Mouse (Mus musculus): ENCODE results near the gene Bax.

DNA sequence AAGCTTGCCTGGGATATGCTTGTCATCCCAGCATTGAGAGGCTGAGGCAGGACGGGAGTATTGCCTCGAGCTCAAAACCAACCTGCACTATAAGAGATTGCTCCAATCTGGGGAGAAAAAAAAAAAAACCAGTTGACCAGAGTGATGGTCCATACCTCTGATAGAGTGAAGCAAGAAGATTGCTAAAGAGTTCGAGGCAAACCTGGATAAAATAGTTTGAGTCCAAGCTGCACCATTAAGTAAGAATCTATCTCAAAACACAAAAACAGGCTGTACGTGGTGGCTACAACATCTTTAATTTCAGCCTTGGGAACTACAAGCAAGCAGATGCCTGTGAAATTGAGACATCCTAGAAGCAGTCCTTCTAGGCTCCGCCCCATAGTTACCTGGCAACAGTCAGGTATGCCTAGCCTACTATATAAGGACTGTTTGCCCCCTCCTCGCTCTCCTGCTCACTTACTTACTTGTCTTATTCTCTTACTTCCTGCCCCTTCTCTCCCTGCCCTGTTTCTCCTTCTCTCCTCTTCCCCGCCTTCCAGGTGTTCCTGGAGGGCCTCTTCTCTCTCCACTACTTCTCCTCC is 482 bp upstream of the Bax start:
- TF ChIP-seq POLR2A (IDR thresholded peaks at IDR 0.05; ENCODE audit: low read depth, low read length), result no peak
- TF ChIP-seq CTCF (IDR thresholded peaks at IDR 0.05; ENCODE audit: extremely low read depth, insufficient read length, insufficient replicate concordance, low read depth, low read length), result no peak
